ENCODE assay signal across 8 mouse cellular contexts in the genomic region with DNA sequence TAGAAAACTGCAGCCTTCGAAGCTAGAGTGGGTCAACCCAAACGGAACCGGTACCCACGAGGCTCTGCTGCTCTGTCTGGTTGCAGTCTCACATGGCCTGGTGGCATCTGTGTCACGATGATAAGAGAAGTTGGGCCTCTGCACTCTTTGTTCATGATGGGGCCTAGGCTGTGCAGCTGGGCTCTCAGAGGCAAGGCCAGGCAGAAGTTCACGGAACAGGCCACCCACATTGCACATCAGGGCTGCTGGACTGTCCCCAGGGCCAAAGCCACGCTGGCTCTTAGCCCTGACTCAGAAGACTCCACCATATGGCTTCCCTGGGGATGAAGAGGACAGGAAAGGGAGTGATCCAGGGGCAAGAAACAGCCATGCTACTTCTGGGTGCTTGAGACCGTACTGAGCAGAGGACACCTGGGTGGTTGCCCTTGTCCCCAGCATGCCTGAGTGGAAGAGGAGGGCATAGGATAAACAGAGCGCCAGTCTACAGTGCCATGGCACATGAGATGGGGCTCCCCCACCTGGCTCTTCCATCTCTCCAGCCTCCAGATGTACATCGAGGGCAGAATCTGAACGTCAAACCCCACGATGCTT.
DNase-seq lines count a peak whose midpoint lies in the region; ATAC-seq and TF ChIP-seq lines count a peak whose summit lies in the region.

No protein-coding gene starts in this region.

- H3K36me3 ChIP-seq in kidney, embryonic 16.5 days (ENCODE audit: insufficient read depth, low read length), result no peaks in the 10 kb centered on the region
- H3K36me3 ChIP-seq in forebrain, embryonic 11.5 days (ENCODE audit: control insufficient read depth, insufficient read depth, low read length), result no peaks in the 10 kb centered on the region
- H3K36me3 ChIP-seq in thymus, adult 2 months (ENCODE audit: control insufficient read depth, insufficient read depth, low read length), result no peaks in the 10 kb centered on the region

- no peak overlapping the region for H3K9ac ChIP-seq in kidney, embryonic 16.5 days (replicated peaks; ENCODE audit: low read length)
- H3K9ac ChIP-seq in forebrain, embryonic 11.5 days (ENCODE audit: low read length), result no peak overlapping the region

- H3K27me3 ChIP-seq in kidney, embryonic 16.5 days (ENCODE audit: insufficient read depth, low read length), result no peaks in the 10 kb centered on the region
- no peaks in the 10 kb centered on the region for H3K27me3 ChIP-seq in forebrain, embryonic 11.5 days (ENCODE audit: control insufficient read depth, insufficient read depth, low read length)
- H3K27me3 ChIP-seq in thymus, adult 2 months (ENCODE audit: control insufficient read depth, insufficient read depth, low read length), result no peaks in the 10 kb centered on the region; the same call in 1 of the 2 replicates

- TF ChIP-seq CTCF in thymus, adult 2 months (IDR thresholded peaks at IDR 0.05; ENCODE audit: borderline replicate concordance, control insufficient read depth, extremely low read depth, insufficient read depth, low read length, poor library complexity), result no peak

- ATAC-seq in kidney, embryonic 16.5 days (ENCODE audit: low FRiP score, low TSS enrichment), result peak; percentile 11; the same call in 1 of the 2 replicates
- ATAC-seq in forebrain, embryonic 11.5 days (replicated peaks; ENCODE audit: low FRiP score), result peak; percentile 31
- peak; percentile 54 for ATAC-seq in megakaryocyte-erythroid progenitor cell, adult 5-6 weeks (replicated peaks; ENCODE audit: low FRiP score, low TSS enrichment, poor library complexity, severe bottlenecking)

- TF ChIP-seq POLR2A in thymus, adult 2 months (IDR thresholded peaks at IDR 0.05; ENCODE audit: control insufficient read depth, extremely low read depth, insufficient read depth, low read length, poor library complexity), result no peak

- intact Hi-C loops in heart, postnatal 36 days (cut with DNase I), result no loop called here

- H3K4me1 ChIP-seq in kidney, embryonic 16.5 days (ENCODE audit: insufficient read depth, low read length), result peaks cover 36% of the 10 kb centered on the region
- peaks cover 9% of the 10 kb centered on the region for H3K4me1 ChIP-seq in forebrain, embryonic 11.5 days (replicated peaks; ENCODE audit: control insufficient read depth, insufficient read depth, low read length)
- H3K4me1 ChIP-seq in thymus, adult 2 months (replicated peaks; ENCODE audit: control insufficient read depth, insufficient read depth, low read length), result no peaks in the 10 kb centered on the region

- no peak overlapping the region for H3K4me3 ChIP-seq in kidney, embryonic 16.5 days (ENCODE audit: low read length)
- no peak overlapping the region for H3K4me3 ChIP-seq in forebrain, embryonic 11.5 days (ENCODE audit: low read depth, low read length)
- H3K4me3 ChIP-seq in thymus, adult 2 months (ENCODE audit: control insufficient read depth, insufficient read depth, low read length), result no peak overlapping the region

- no peak overlapping the region for H3K27ac ChIP-seq in kidney, embryonic 16.5 days (ENCODE audit: low read length)
- no peak overlapping the region for H3K27ac ChIP-seq in forebrain, embryonic 11.5 days (ENCODE audit: low read depth, low read length)
- H3K27ac ChIP-seq in thymus, adult 2 months (ENCODE audit: control insufficient read depth, insufficient read depth, low read length), result no peak overlapping the region

- DNase-seq in kidney, adult 8-10 months, result no peak
- no peak for DNase-seq in forebrain, embryonic 11.5 days (ENCODE audit: low spot score)
- peak; percentile 47 to 61 for DNase-seq in heart, postnatal 36 days
- no peak for DNase-seq in right cerebral cortex, adult 18-20 months
- no peak for DNase-seq in thymus, adult 2 months
- no peak for DNase-seq in adrenal gland, postnatal 14 days

- no peaks in the 10 kb centered on the region for H3K9me3 ChIP-seq in kidney, embryonic 16.5 days (ENCODE audit: low read length)
- no peaks in the 10 kb centered on the region for H3K9me3 ChIP-seq in forebrain, embryonic 11.5 days (ENCODE audit: control insufficient read depth, low read length)

- WGBS in kidney, embryonic 16.5 days, result 66% methylated on average over 12 of the region's 12 CpGs
- 81% methylated on average over 12 of the region's 12 CpGs for WGBS in forebrain, embryonic 11.5 days
- 92% methylated on average over 12 of the region's 12 CpGs for WGBS in thymus, adult 2 months

- H3K4me2 ChIP-seq in kidney, embryonic 16.5 days (replicated peaks; ENCODE audit: low read depth, low read length), result no peak overlapping the region
- no peak overlapping the region for H3K4me2 ChIP-seq in forebrain, embryonic 11.5 days (ENCODE audit: low read depth, low read length, severe bottlenecking)

Comparison
In these comparisons a context has a peak if more than half of its experiments do, and no peak if none do; other contexts are left out.
1. DNase-seq: peak in heart, postnatal 36 days (2 of 2); none in kidney, adult 8-10 months (0 of 2), forebrain, embryonic 11.5 days (single experiment), right cerebral cortex, adult 18-20 months (single experiment), thymus, adult 2 months (single experiment) and adrenal gland, postnatal 14 days (single experiment).
2. Peak in every context shown above with its lines, with median percentiles within 50 percentile points of each other: ATAC-seq.